Mouse (Mus musculus) olfactory bulb, adult 2 months (tissue): Measurements from ENCODE around the gene Ube2v1.

ENCODE experiments used
- CTCF ChIP-seq: fragments of 200-500 bp; IDR thresholded peaks from 2 replicates; pipeline ENCODE4 v1.5.1; 2012; ENCODE audit warnings: low read depth, mild to moderate bottlenecking, low read length, moderate library complexity; ENCODE audit not compliant: insufficient read depth
- POLR2A ChIP-seq: fragments of 200-500 bp; IDR thresholded peaks from 2 replicates; pipeline ENCODE4 v1.6.1; 2012; ENCODE audit warnings: mild to moderate bottlenecking, low read depth, low read length, moderate library complexity; ENCODE audit not compliant: insufficient read depth

DNA sequence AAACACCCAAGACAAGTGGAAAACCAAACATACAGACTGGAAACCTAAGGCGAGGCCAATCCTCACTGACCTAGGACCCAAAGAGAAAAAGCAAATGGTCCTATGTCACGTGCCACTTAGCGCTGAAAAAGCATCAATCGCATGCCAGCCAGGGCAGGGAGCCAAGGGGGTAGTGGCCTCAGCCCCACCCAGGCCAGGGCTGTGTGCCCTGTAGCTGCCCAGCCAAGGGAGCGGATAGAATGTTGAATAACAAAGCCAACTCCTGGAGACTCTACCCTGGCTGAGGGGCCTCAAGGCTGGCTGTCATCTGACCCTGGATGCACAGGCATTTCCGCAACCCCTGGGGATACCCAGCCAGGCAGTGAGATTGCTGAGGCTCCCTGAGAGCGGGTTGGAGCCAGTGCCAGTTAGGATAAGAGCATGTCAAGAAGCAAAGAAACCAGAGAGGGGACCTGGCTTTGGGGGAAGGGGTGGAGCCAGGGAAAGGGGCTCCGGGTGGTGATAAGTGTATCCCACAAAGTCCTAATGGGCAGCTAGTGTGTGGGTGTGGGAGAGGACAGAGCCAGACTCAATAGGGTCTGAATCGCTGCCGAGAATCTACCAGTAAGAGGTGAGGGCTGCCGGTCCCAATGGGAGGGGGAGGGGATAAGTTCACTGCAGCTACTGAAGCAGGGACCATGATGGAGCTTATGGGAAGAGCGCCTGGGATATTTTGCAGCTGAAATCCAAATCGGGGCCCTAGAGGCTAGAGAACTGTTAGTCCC lies 28.1 kb upstream of the Ube2v1 start:
- TF ChIP-seq CTCF, result no peak
- no peak for TF ChIP-seq POLR2A
